Mouse (Mus musculus): ENCODE results near the gene Gm29776. TPM values are rescaled to one million over a fixed set of nuclear protein-coding genes. Genes with fewer than 3 reads are reported as not detected.

The Gm29776 gene
- 0.15 and 0.16 TPM in 2 replicates for polyA plus RNA-seq (2015; fragmentation: Nextera tagmentation; extraction: Ambion mirVana)

DNA sequence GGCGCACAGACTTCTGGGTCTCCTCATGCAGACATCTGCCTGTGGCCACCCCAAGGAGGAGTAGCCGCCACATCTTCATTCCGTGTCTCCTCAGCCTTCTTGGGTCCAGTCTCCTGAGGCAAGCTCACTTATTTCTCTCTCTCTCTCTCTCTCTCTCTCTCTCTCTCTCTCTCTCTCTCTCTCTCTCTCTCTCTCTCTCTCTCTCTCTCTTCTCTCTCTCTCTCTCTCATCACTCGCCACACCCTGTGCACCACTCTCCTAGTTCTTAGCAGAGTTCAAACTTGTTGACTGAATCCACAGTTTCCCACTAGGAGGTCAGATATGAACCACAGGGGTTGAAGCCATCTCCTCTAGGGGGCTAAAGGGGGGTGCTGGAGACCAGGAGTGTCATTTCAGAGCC is at the start of gene Gm29776:
Gene Gm29776, minus strand, starts transcription at position 101 of the 400 bp plus-strand sequence.
- Histone ChIP-seq H3K27me3 (no peaks in the 10 kb centered on the region), H3K4me3 (no peak within 1 kb of the TSS), H3K9me3 (replicated peaks) (no peaks in the 10 kb centered on the region), H3K4me2 (no peak within 1 kb of the TSS), H3K27ac (no peak within 1 kb of the TSS), H3K36me3 (no peaks in the 10 kb centered on the region), H3K9ac (no peak within 1 kb of the TSS), H3K4me1 (replicated peaks) (peaks cover 6% of the 10 kb centered on the region)
- 74% methylated on average over 4 of the region's 4 CpGs for whole genome bisulfite sequencing
- no peak for ATAC-seq (replicated peaks; ENCODE audit: insufficient number of reproducible peaks, insufficient read depth, low FRiP score, low read depth)

DNA sequence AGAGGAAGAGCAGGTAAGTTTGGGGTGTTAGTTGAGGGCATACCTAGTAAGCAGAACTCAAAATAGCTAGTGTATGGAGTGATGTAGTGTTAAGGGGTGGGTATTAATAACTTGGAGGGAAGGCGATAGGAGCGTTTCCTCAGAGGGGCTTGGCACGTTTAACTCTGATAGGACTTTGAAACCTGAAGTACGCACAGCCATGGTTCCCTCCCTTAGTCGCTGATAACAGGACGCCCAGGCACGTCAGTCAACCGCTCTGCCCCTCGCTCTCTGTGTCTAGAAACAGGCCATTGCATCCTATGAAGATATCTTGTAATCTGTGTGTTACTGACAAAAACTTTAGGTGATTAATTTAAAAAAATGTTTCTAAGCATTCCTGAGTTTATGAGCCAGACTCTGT is 47.4 kb upstream of the Gm29776 start:
- 51% methylated on average over 9 of the region's 9 CpGs for WGBS
- no peak overlapping the region for H3K4me2 ChIP-seq
- no peaks in the 10 kb centered on the region for H3K27me3 ChIP-seq
- no peaks in the 10 kb centered on the region for H3K9me3 ChIP-seq (replicated peaks)
- no peaks in the 10 kb centered on the region for H3K36me3 ChIP-seq
- no peak for ATAC-seq (replicated peaks; ENCODE audit: insufficient number of reproducible peaks, insufficient read depth, low FRiP score, low read depth)
- peaks cover 20% of the 10 kb centered on the region for H3K4me1 ChIP-seq (replicated peaks)
- no peak overlapping the region for H3K4me3 ChIP-seq
- H3K9ac ChIP-seq, result no peak overlapping the region
- no peak overlapping the region for H3K27ac ChIP-seq

DNA sequence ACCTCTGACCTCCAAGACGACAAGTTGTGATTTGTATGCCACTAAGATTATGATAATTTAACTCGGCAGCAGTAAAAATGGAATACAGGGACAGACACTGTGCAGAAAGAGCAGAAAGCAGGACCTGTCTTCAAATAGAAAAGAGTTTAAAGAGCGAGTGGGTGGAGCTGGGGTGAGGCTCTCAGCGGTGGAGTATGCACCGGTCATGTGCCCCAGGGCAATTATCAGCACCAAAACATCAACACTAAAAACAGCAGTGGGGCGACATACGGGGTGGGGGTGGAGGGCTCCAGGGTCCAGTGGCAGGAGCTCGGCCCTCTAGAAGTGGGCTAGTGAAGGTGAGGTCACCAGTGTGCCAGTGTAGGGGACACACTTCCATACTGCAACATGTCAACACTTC is 45.8 kb upstream of the Gm29776 start:
- Histone ChIP-seq H3K4me3 (no peak overlapping the region), H3K9me3 (replicated peaks) (no peaks in the 10 kb centered on the region), H3K36me3 (no peaks in the 10 kb centered on the region), H3K4me1 (replicated peaks) (peaks cover 20% of the 10 kb centered on the region), H3K9ac (no peak overlapping the region), H3K27ac (no peak overlapping the region), H3K4me2 (no peak overlapping the region), H3K27me3 (no peaks in the 10 kb centered on the region)
- ATAC-seq (replicated peaks; ENCODE audit: insufficient number of reproducible peaks, insufficient read depth, low FRiP score, low read depth), result 0 out of 2 replicates have a peak, but pooled peaks have one; percentile 24
- 35% methylated on average over 8 of the region's 8 CpGs for WGBS

DNA sequence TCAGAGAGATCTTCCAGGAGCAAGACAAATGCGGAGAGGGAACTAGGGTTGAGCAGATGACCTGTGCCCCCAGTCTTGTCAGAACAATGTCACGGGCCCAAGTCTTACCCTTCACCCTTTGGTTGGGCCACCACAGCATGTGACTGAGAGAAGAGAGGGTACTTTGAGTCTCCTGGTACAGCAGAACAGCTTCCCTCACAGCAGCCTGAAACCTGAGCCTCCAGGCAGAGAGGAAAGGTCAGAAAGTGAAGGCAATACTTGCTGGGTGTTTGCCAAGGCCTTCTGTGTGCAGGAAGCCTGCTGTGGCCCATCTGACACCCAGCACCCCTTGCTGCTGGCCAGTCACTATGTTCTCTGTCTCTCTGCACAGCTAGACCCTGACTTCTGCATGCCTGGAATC is 43.7 kb upstream of the Gm29776 start:
- Histone ChIP-seq H3K4me2 (no peak overlapping the region), H3K9me3 (replicated peaks) (no peaks in the 10 kb centered on the region), H3K4me1 (replicated peaks) (peaks cover 18% of the 10 kb centered on the region), H3K27me3 (no peaks in the 10 kb centered on the region), H3K4me3 (no peak overlapping the region), H3K9ac (no peak overlapping the region), H3K27ac (no peak overlapping the region), H3K36me3 (no peaks in the 10 kb centered on the region)
- WGBS, result 72% methylated on average over 2 of the region's 2 CpGs
- no peak for ATAC-seq (replicated peaks; ENCODE audit: insufficient number of reproducible peaks, insufficient read depth, low FRiP score, low read depth)

DNA sequence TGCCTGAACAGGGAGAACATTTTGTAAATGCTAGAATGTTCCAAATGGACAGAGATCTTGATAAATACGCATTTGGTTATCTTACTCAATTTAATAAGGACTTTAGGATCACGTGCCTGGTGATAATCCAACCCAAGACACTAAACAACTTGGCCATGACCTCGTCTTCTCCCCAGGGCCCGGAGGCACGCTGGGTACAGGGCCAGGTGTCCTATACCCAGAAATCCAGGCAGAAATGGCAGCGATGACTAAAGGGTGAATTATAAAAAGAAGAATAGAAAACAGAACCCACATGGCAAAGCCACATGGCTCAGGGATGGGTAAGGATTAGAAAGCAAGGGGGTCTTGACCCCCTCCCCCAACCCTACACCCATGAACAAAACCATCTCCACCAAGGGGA is 43.1 kb upstream of the Gm29776 start:
- Histone ChIP-seq H3K4me2 (no peak overlapping the region), H3K36me3 (no peaks in the 10 kb centered on the region), H3K4me1 (replicated peaks) (peaks cover 23% of the 10 kb centered on the region), H3K4me3 (no peak overlapping the region), H3K27me3 (no peaks in the 10 kb centered on the region), H3K9me3 (replicated peaks) (no peaks in the 10 kb centered on the region), H3K9ac (no peak overlapping the region), H3K27ac (no peak overlapping the region)
- ATAC-seq (replicated peaks; ENCODE audit: insufficient number of reproducible peaks, insufficient read depth, low FRiP score, low read depth), result no peak
- WGBS, result 79% methylated on average over 6 of the region's 6 CpGs

DNA sequence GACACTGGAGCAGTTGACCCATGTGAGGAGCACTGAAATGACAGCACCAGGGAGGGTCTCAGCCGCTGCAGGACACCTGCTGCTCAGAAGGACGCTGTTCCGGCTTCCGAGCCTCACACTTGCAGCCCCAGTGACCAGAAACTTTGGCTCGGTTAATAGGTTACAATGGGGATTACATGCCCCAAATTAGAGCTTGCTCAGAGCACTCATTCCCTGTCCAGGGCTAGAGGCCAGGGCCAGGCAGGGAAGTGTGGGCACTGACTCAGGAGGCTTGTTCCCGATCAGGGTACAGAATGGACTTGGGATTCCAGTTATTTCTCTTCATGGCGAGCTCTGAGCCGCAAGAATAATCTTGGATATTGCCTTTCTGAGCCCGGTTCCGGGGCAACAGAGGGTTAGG is 39.0 kb upstream of the Gm29776 start:
- no peak overlapping the region for H3K9ac ChIP-seq
- 86% methylated on average over 10 of the region's 10 CpGs for WGBS
- H3K9me3 ChIP-seq (replicated peaks), result no peaks in the 10 kb centered on the region
- ATAC-seq (replicated peaks; ENCODE audit: insufficient number of reproducible peaks, insufficient read depth, low FRiP score, low read depth), result no peak
- H3K4me1 ChIP-seq (replicated peaks), result peaks cover 11% of the 10 kb centered on the region
- H3K27me3 ChIP-seq, result no peaks in the 10 kb centered on the region
- no peak overlapping the region for H3K4me3 ChIP-seq
- H3K4me2 ChIP-seq, result no peak overlapping the region
- H3K27ac ChIP-seq, result no peak overlapping the region
- no peaks in the 10 kb centered on the region for H3K36me3 ChIP-seq

DNA sequence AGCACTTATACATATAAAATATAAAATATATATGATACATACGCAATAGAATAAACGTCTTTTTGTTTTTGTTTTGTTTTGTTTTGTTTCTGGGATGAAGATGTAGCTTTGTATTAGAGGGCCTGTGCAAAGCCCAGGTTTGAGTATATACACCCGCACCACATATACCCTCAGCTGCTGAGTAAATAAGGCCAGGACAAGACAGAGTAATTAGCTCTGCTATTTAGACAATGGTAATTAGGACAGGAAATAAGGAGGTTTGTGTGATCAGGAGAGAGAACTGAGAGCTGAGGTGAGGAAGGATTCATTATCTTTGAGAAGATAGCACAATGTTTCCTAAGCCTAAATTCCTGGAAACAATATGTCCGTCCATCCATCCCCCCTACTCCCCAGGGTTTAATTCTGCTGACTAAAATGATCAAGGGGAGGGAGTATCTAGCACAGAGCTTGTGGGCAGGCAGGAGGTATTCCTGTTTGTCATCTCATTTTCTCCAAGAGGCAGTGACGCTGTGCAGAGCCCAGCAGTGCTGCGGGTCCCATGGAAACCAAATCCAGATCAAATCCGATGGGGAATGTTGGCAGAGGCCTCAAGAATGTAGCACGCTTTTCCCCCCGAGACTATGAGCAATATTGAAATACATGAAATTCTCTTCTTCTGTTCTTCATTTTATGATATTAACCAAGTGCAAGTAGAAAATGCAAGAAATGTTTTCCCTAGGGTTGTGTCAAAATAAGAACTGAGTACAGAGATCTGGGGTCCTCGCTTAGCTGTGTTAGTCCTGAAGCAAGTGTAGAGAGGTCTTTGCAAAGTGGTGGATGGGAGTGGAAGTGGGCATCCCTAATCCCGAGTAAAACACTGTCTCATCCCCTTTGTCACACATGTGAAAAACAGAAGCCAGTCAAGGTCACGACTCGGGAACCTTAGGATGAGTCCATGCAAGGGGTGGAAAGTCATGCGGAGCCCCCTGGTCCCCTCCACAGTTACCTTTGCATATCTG is 38.2 kb upstream of the Gm29776 start:
- H3K4me1 ChIP-seq (replicated peaks), result peaks cover 6% of the 10 kb centered on the region; the same call in 1 of the 2 replicates
- H3K27ac ChIP-seq, result no peak overlapping the region
- no peak overlapping the region for H3K9ac ChIP-seq
- 51% methylated on average over 14 of the region's 14 CpGs for WGBS
- no peak overlapping the region for H3K4me2 ChIP-seq
- no peaks in the 10 kb centered on the region for H3K9me3 ChIP-seq (replicated peaks)
- no peak for ATAC-seq (replicated peaks; ENCODE audit: insufficient number of reproducible peaks, insufficient read depth, low FRiP score, low read depth)
- no peak overlapping the region for H3K4me3 ChIP-seq
- H3K27me3 ChIP-seq, result no peaks in the 10 kb centered on the region
- H3K36me3 ChIP-seq, result no peaks in the 10 kb centered on the region

DNA sequence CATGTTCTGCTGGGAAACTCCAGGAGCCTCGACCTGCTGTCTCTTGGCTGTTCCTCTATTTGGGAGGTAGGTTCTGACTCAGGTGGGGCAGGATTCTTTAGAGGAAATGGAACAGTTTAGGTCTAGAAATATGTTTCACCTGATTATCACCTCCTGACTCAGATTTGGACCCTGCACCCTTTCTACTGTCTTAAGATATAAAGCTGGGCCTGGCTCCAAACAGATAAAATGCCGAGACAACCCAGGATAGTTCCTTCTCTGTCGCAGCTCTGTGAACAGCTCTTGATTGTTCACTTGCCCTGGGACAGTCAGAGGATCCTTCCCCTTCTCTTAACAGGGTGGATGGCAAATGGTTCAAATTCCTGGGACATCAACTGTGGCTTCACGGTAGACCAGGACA is 36.6 kb upstream of the Gm29776 start:
- peaks cover 6% of the 10 kb centered on the region; the same call in 1 of the 2 replicates for H3K4me1 ChIP-seq (replicated peaks)
- H3K4me2 ChIP-seq, result no peak overlapping the region
- no peaks in the 10 kb centered on the region for H3K36me3 ChIP-seq
- no peaks in the 10 kb centered on the region for H3K9me3 ChIP-seq (replicated peaks)
- no peaks in the 10 kb centered on the region for H3K27me3 ChIP-seq
- no peak for ATAC-seq (replicated peaks; ENCODE audit: insufficient number of reproducible peaks, insufficient read depth, low FRiP score, low read depth)
- H3K9ac ChIP-seq, result no peak overlapping the region
- no peak overlapping the region for H3K4me3 ChIP-seq
- no peak overlapping the region for H3K27ac ChIP-seq
- 41% methylated on average over 4 of the region's 4 CpGs for WGBS

DNA sequence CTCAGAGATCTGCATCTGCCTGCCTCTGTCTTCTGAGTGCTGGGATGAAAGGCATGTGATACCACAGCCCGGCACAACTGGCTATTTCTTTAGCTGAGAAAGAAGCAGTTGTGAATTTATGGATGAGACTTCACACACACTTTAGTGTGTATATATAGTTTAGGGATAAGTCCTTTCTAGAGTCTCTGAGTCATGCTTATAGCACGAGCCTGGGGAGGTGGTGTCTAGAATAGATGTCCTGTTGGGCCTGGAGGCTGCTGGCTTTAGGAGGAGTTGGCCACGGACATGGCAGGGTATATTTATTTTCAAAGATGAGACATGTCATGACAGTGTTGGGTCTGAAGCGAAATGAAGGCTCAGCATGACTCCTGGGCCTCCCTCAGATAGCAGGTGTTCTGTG is 35.4 kb upstream of the Gm29776 start:
- H3K9ac ChIP-seq, result no peak overlapping the region
- no peak overlapping the region for H3K4me3 ChIP-seq
- H3K27me3 ChIP-seq, result no peaks in the 10 kb centered on the region
- peaks cover 6% of the 10 kb centered on the region; the same call in 1 of the 2 replicates for H3K4me1 ChIP-seq (replicated peaks)
- no peaks in the 10 kb centered on the region for H3K9me3 ChIP-seq (replicated peaks)
- no peak overlapping the region for H3K27ac ChIP-seq
- no peak overlapping the region for H3K4me2 ChIP-seq
- WGBS, result 70% methylated on average over 4 of the region's 4 CpGs
- H3K36me3 ChIP-seq, result no peaks in the 10 kb centered on the region
- ATAC-seq (replicated peaks; ENCODE audit: insufficient number of reproducible peaks, insufficient read depth, low FRiP score, low read depth), result no peak

DNA sequence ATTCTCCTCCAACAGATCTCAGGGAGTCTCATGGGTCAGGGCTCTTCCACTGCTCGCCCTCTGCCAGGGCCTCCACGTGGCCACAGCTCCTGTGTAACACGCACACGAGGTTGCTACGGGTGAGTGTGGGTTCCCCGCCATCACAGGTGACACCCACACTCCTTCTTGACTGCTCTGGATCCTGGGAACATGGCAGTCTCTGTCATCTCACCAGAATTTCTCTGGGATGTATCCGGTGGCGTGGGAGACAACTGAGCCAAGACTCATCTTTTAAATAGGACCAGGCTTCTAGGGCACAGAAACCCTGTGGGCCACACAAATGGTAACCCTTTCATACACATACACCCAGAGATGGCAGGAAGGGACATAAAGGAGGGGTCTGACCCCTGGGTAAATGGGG is 33.6 kb upstream of the Gm29776 start:
- Histone ChIP-seq H3K27me3 (no peaks in the 10 kb centered on the region), H3K4me2 (no peak overlapping the region), H3K36me3 (no peaks in the 10 kb centered on the region), H3K9ac (no peak overlapping the region), H3K4me3 (no peak overlapping the region), H3K4me1 (replicated peaks) (peaks cover 6% of the 10 kb centered on the region; the same call in 1 of the 2 replicates), H3K27ac (no peak overlapping the region), H3K9me3 (replicated peaks) (no peaks in the 10 kb centered on the region)
- ATAC-seq (replicated peaks; ENCODE audit: insufficient number of reproducible peaks, insufficient read depth, low FRiP score, low read depth), result no peak
- WGBS, result 84% methylated on average over 8 of the region's 8 CpGs

DNA sequence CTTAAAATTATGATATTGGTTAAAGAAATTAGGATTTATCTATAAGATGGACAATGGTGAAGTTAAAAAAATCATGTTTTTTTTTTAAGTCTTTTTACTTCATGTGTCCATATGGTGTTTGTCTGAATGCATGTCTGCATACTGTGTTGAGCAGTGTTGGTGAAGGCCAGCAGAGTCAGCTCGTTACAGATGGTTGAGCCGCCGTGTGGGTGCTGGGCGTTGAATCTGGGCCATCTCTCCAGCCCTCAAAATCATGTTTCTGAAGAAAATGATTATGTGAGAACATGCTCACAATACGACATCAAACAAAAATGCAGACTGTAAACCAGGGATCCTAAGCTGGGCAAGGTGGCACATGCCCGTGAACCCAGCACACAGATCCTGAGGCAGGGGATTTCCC is 31.7 kb upstream of the Gm29776 start:
- Histone ChIP-seq H3K9me3 (replicated peaks) (no peaks in the 10 kb centered on the region), H3K4me2 (no peak overlapping the region), H3K4me3 (no peak overlapping the region), H3K36me3 (no peaks in the 10 kb centered on the region), H3K27ac (no peak overlapping the region), H3K9ac (no peak overlapping the region), H3K4me1 (replicated peaks) (no peaks in the 10 kb centered on the region), H3K27me3 (no peaks in the 10 kb centered on the region)
- WGBS, result 80% methylated on average over 6 of the region's 6 CpGs
- ATAC-seq (replicated peaks; ENCODE audit: insufficient number of reproducible peaks, insufficient read depth, low FRiP score, low read depth), result no peak
